Mouse (Mus musculus) heart, postnatal 25 days (tissue): ENCODE measurements around the gene Prex1. TPM values are rescaled to one million over a fixed set of nuclear protein-coding genes. Genes with fewer than 3 reads are reported as not detected.
A peak's percentile ranks its signal among the peaks of the same experiment; 100 is the strongest.
"Not testable (repeated sequence)": the region's sequence is repeated elsewhere in the genome, so short reads cannot be mapped to it uniquely, and the experiment has no call there.

ENCODE experiments used
- DNase-seq: peaks from one replicate; pipeline ENCODE4 v3.0.0; 2022; ENCODE audit warnings: low spot score
- intact Hi-C: fragments of 180-260 bp; cut with DNase I; formaldehyde crosslinking; loops from one replicate; pipeline ENCODE4 v1.15.1; 2025
- total RNA-seq, 2 experiments: library from RNA; stranded (reverse); gene quantifications; 2 replicates each; pipeline ENCODE4 v1.2.3; 2021

Gene Prex1
- total RNA-seq, 2 experiments from 2014 or later: 5.9 to 6.6 TPM

DNA sequence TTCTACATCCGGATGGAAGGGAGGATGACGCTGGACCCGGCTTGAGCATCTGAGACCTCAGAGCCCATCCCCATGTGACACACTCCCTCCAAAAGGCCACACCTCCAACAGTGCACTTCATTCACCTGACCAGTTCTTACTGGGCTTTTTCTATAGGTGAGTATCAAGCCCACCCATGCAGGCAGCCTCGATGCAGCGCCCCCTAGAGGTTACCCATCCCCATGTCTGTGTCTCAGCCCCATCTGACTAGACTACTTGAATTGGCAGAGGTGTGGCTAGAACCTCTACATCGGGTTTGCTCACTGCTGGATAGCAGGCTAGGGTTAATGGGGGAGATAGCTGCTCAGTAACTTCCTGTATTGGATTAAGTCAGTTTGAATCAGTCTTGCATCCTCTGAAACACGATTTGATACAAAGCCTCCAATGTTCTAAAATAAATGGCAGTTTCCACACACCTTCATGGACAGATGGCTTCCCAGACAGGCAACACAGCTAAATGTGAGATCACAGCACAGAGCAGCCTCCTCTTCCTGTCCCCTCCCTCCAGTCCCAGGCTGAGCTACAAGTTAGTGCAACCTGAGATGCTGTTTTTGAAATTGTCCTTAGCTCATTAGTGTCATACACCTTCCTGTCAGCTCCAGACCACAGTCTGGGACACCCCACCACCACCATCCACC, 168.9 kb downstream of the Prex1 start:
- intact Hi-C loops: no loop called here
- no peak for DNase-seq

DNA sequence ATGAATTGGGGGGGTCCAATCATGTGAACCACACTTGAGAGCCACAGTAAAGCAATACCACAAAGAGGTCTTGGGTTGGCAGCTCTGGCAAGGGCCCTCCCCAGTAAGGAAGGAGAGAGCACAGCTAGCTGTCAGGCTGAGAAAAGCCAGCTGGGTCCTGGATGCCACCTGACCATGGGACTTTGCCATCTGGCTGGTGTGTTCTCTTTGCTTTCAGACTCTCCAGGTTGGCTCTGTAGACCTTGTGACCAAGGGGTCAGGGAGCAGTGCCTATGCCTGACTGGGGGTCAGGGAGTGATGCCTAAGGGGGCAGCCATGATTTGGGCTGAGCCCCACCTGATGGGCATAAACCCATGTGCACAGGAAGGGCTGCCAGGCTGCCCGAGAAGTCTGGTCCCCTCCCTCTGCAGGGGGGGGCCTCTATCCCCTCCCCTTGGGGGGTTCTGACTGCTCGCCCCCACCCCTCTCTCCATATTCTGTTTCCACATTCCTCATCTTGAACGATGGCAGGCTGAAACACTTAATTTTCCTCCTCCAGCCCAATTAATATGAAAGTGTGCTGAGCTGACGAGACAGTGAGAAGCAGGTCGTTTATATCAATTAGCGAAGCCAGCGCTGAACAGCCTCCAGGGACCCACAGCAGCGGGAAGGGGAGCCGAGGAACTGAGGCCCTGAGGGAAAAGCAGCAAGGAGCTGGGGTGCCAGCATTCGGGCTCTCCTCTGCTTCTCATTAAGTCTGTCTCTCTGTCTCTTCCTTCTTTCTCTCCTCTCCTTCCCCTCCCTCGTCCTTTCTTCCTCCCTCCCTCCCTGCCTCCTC, 172.3 kb downstream of the Prex1 start:
- DNase-seq: no peak
- intact Hi-C loops: no loop called here

DNA sequence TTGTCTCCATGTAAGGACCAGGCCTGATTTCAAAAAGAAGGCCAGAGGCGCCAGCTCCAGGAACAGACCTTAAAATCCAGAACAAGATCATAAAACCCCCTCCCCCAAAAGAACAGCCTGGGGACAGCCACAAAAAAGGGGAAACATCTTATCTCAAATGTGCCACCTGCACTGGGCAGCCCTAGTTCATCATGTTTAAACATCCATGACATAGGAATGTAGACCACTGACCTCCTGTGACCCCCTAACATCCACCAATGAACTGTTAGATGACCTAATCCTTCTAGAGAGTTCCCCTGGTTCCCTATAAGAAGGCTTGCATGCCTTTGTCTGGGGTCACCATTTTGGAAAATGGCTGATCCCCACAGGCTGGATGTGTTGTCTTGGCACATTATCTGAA, 173.4 kb downstream of the Prex1 start:
- DNase-seq: no peak
- intact Hi-C loops: no loop called here

DNA sequence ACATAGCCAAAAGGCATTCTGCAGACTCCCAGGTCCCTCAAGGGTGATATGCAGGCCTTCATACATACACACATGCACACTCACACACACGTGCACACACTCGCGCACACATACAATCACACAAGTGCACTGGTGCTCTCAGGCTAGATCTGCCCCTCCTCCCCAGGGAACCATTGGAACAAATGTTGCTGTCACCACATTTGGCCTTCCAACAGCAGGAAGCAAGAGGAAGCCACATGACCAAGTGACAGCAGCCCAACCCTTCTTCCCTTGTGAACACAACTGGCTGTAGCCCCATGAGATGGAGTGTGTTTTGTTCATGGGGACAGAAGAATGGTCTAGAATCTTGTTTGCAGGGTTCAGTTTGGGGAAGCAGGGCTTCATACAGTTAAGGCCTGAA, 176.7 kb downstream of the Prex1 start:
- intact Hi-C loops: no loop called here
- peak; percentile 19 for DNase-seq

DNA sequence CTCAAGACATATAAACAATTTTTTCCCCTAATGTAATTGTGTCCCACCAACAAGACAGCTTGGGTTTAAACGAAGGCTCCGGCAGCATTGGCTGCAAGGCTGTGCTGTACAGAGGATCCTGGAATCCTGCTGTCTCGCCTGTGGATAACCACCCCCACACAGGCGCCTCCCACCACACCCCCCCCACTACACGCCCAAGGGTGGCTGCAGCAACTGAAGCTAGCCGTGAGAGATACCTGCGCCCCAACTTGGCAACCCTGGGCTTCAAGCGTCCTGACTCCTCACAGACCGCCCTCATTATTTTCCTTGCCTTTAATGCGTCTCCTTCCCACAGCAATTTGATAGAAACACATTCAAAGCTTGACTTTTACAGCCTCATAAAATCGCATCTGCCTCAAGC, 178.1 kb downstream of the Prex1 start:
- no peak for DNase-seq
- intact Hi-C loops: no loop called here

DNA sequence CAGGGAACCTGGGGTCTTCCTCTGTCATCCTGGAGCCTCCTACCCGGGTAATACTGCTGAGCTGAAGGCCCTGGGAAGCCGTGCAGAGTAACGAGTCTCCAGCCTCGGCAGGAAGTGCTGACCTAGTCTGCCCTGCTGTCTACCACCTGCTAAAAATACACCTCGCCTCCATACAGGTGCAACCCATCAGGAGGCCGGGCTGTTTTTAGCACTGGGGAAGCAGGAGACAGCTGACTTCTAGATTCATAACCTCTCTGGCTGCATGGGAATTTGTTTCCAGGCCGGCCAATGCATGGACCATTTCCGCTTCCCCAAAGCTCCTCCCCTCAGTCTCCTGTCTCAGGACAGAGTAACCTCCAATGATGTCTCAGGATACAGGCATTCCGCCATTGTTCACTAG, 187.4 kb downstream of the Prex1 start:
- intact Hi-C loops: no loop called here
- DNase-seq: no peak

DNA sequence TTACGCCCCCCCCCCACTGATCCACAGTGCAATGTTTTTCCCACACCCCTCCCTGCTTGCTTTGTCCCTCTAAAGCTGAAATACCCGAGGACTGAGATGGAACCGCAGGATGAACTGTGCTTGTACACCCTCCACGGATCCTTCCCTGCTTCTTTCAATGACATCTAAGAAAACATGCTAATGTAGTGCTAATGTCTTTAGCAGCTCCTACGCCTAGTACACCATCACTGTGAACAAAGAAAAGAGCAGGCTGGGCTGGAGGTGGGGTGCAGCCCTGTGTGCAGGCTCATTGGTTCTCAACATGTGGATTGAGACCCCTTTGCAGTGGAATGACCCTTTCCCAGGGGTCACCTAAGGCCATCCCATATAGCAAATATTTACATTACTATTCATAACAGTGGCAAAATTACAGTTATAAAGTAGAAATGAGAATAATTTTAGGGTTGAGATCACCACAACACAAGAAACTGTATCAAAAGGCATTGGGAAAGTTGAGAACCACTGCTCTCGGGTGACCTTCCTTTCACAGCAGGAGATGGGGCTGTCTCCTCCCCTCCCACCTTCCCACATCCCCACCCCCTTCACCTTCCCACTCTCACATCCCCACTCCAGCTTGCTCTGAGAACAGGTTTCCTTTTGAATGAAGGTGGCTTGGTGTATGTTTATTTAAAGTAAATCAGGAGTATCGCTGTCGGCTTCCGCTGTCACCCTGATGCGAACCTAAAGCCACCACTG, 190.3 kb downstream of the Prex1 start:
- DNase-seq: no peak
- intact Hi-C loops: no loop called here

DNA sequence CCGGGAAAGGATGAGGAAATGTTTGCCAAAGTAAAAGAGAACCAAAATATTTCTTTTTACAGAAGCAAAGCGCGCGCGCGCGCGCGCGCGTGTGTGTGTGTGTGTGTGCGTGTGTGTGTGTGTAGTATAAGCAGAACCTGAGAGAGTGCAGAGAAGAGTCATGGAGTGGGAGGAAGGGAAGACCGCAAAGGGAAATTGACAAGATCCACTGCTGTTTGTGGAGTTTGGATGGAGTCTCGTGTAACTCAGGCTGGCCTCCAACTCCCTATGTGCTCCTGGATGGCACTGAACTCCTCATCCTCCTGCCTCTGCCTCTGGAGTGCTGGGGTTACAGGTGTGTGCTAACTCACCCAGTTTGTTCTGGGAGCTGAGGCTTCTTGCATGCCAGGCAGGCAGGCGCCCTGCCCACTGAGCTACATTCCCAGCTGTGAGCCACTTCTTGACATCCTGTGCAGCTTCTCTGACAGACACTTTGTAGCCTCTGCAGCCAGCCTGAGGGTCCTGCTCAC, 191.0 kb downstream of the Prex1 start:
- intact Hi-C loops: no loop called here
- no peak for DNase-seq

DNA sequence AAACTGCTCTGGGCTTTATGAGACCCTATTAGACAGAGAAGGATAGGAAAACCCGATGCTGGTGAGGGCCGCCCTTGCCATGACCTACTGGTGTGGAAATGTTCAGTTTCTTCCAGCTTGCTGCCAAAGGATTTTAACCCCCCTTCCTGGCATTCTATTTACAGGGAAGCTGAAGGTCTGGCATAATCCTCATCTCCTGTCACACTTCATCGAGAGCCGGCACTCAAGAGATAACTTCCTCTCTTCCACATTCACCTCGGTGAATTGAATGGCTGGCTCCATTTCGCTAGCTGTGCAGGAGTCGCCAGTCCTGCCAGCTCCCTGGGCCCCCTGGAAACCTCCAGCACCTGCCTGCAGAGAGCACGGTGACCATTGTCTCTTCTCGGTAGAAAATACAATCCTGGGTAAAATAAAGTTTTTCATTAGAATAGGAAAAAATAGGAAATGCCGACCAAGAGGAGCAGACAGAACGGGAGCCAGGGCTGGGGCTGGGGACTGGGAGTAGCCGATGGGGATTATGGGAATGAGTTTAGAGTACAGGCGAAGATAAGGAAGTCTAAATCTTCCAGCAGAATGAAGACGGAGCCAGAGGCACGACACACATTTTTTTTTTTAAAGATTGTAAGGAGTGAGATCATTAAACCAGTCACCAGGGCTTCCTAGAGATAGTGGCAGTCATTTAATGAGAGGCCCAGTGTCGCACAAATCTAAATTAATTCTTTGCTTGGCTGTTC, 191.6 kb downstream of the Prex1 start:
- intact Hi-C loops: no loop called here
- peak; percentile 54 for DNase-seq

DNA sequence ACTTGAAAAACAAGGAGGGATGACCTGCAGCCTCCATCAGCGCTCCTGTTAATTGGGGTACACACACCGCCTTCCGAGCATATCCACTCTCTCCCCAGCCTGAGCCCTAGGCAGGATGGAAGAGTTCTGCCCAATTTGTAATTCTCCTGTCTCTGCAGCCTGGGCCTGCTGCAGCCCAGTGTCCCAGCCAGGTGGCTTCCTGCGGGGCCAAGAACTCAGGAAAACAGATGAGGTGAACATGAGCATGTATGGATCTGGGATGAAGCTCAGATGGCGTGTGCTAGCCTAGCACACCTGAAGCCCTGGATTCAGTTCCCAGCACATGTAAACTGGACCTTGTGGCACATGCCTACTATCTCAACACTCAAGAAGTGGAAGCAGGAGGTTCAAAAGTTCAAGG, 192.2 kb downstream of the Prex1 start:
- DNase-seq: no peak
- intact Hi-C loops: no loop called here

DNA sequence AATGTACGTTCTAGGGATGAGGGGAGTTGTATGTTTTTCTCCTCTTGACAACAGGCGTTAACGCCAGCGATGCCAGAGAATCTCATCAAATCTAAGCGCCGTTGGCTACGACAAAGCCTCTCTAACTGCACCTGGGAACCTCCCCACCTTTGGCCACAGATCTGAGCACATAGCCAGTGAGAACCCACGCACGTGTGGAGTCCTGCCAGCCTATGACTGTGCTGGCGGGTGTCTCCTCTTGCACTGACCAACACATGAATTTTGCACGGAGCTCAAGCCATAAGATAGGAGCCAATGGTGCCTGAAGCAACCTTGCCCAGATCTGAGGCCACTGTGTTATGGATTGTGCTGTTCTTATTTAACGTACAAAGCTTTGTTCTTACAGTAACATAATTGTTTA, 193.1 kb downstream of the Prex1 start:
- DNase-seq: no peak
- intact Hi-C loops: no loop called here

DNA sequence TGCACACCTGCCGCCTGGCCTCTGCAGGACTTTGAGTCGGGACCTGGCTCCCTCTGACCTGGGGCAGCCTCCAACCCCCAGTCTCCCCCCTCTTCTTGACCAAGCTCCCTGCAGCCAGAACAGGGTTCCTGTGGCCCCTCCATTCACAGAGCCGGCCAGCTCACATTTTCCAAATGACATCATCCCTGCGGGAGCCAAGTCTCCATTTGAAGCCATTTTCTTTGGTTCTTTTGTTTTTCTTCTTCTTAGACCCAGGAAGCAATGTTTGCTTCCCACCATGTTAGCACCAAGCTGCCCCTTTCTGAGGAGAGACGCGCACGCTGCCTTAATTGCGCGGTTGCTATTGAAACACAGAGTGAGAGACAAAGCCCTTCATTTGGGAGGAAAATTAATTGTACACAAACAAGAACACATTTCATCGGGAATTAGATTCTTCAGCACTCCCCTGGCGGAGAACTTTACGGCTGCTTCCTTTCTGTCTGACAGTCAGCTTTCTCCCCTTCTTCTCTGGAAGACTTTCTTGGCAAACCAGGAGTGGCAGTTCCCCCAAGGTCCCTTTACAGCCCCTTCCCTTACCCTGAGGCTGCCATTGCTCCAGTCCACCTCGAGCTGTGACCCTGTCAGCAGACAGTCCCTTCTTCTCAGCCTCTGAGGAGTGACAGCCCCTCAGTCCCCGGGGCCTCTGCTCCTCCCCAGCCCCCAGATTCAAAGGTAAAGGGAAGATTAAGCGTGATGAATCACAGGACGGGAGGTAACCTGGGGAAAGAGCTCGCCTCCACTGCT, 196.0 kb downstream of the Prex1 start:
- intact Hi-C loops: not testable (repeated sequence)
- DNase-seq: peak; percentile 64

DNA sequence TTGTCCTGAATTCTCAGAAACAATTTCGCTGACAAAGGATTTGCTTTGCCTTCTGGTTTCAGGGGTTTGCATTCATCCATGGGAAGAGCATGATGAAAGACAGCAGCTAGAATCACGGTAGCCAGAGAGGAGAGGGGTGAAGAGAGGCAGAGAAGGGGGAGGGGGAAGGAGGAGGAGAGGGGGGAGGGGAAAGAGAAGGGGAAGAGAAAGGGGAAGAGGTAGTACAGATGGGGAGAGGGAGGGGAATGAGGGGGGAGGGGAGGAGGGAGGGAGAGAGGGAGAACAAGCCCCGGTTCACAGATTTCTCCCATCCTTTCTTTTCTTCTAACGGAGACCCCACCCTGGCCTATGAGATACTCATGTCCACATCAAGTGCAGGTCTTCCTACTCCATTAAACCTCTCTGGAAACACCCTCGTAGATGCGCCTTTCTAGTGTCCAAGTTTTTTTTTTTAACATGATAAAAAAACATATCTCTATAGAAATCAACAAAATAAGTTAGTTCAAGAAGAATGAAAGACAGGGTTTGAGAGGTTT, 196.7 kb downstream of the Prex1 start:
- intact Hi-C loops: no loop called here
- no peak for DNase-seq

Other genes with a start within 250 kb of the Prex1 start
- 1 to 10 TPM; 2.3 to 3.7 TPM for gene Trp53rkb, start 78.7 kb upstream of the Prex1 start, total RNA-seq
- gene Arfgef2, start 91.8 kb upstream of the Prex1 start, total RNA-seq: 10 to 100 TPM; 42.6 to 43.8 TPM
- gene Cse1l, start 192.2 kb upstream of the Prex1 start, total RNA-seq: 10 to 100 TPM; 39.2 to 41.2 TPM